Mouse (Mus musculus) limb, embryonic 15.5 days (tissue): ENCODE data around the gene Plcl2. TPM values are rescaled to one million over a fixed set of nuclear protein-coding genes. Genes with fewer than 3 reads are reported as not detected.
"Not testable (repeated sequence)": the region's sequence is repeated elsewhere in the genome, so short reads cannot be mapped to it uniquely, and the experiment has no call there.

Experiments used
- ATAC-seq: fragments of 200-750 bp; cut with Nextera tagmentation; 2 replicates; pipeline ENCODE4 v1.8.0; 2017; ENCODE audit warnings: low read depth, moderate TSS enrichment; ENCODE audit not compliant: insufficient number of reproducible peaks, low FRiP score, low TSS enrichment
- H3K27ac ChIP-seq: fragments of 300-500 bp; sonication (generic); 2 replicates; pipeline ENCODE4 v1.5.1; 2015; ENCODE audit warnings: moderate library complexity, mild to moderate bottlenecking, inconsistent platforms
- H3K27me3 ChIP-seq: fragments of 300-500 bp; sonication (generic); 2 replicates; pipeline ENCODE4 v1.6.1; 2015; ENCODE audit warnings: inconsistent platforms
- H3K36me3 ChIP-seq: fragments of 300-500 bp; sonication (generic); 2 replicates; pipeline ENCODE4 v1.6.1; 2015; ENCODE audit warnings: inconsistent platforms
- H3K4me1 ChIP-seq: fragments of 300-500 bp; sonication (generic); 2 replicates; pipeline ENCODE4 v1.6.1; 2015; ENCODE audit warnings: inconsistent platforms
- H3K4me2 ChIP-seq: fragments of 300-500 bp; sonication (generic); 2 replicates; pipeline ENCODE4 v1.6.1; 2015; ENCODE audit warnings: mild to moderate bottlenecking, inconsistent platforms
- H3K4me3 ChIP-seq: fragments of 300-500 bp; sonication (generic); 2 replicates; pipeline ENCODE4 v1.5.1; 2015; ENCODE audit warnings: mild to moderate bottlenecking, inconsistent platforms
- H3K9ac ChIP-seq: fragments of 300-500 bp; sonication (generic); 2 replicates; pipeline ENCODE4 v1.6.1; 2015; ENCODE audit warnings: inconsistent platforms
- H3K9me3 ChIP-seq: fragments of 300-500 bp; sonication (generic); 2 replicates; pipeline ENCODE4 v1.6.1; 2016; ENCODE audit warnings: inconsistent platforms
- WGBS: fragments of 180-500 bp; shearing (Covaris S2); methylation state at CpG from one replicate; pipeline ENCODE4 v1.1.7; 2015; 5-methylcytosine and 5-hydroxymethylcytosine counted together
- polyA plus RNA-seq: library from polyadenylated mRNA; unstranded; fragments of >200 nt; fragmentation: Nextera tagmentation; extraction: Ambion mirVana; gene quantifications from 2 replicates; pipeline ENCODE4 v1.2.1, GENCODE M21; 2015

The Plcl2 gene
- polyA plus RNA-seq, 1 experiment from 2014 or later, result 3.1 TPM

DNA sequence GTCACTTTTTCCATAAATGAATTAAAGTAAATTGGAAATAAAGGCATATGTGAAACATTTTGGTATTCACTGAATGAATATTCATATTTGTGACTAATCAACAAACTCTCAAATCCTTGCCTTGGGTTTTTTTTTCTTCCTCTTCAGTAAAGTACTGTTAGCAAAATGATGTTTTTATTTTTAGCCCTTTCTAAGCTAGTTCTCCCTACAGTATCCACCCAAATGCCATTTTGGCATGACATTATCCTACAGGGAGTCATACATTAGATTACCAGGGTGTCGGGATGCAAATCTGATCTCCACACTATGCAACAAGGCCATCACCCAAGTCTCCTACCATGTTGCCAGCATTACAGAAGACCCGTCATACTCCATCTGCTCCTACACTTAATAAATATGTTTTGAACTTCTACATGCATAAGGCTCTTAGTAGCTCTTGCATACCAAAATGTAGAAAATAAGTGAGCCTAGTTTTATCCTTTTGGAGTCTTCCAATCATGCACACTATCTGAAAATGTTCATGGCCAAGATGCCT is 131.9 kb downstream of the Plcl2 start:
- H3K27me3 ChIP-seq, result no peaks in the 10 kb centered on the region
- no peak overlapping the region for H3K27ac ChIP-seq
- no peak overlapping the region for H3K4me3 ChIP-seq
- 94% methylated on average over 2 of the region's 2 CpGs for WGBS
- no peak for ATAC-seq
- no peak overlapping the region for H3K9ac ChIP-seq
- peaks cover 8% of the 10 kb centered on the region for H3K4me1 ChIP-seq
- H3K4me2 ChIP-seq, result no peak overlapping the region
- no peaks in the 10 kb centered on the region for H3K9me3 ChIP-seq
- H3K36me3 ChIP-seq, result no peaks in the 10 kb centered on the region

DNA sequence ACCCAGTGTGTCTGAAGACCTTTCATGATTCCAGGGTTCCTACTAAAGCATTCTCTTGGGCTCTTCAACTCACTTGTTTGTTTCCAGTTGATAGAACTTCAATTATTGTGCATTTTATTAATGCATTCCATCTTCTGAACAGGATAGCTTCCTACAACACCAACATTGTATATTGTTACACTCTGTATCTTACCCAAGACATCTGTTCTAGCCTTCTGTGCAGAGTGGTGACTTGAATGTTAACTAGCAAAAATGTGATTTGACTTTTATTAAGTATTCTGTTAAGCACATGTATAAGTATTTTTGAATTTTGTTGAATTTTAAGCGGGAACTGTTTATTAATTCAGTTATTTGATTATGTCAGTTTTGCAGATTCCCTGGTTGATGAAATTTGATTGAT is 132.7 kb downstream of the Plcl2 start:
- Histone ChIP-seq H3K4me3 (no peak overlapping the region), H3K4me1 (peaks cover 8% of the 10 kb centered on the region), H3K4me2 (no peak overlapping the region), H3K27me3 (no peaks in the 10 kb centered on the region), H3K27ac (no peak overlapping the region), H3K36me3 (no peaks in the 10 kb centered on the region), H3K9ac (no peak overlapping the region), H3K9me3 (no peaks in the 10 kb centered on the region)
- ATAC-seq, result no peak
- 93% methylated on average over 1 of the region's 1 CpGs for WGBS

DNA sequence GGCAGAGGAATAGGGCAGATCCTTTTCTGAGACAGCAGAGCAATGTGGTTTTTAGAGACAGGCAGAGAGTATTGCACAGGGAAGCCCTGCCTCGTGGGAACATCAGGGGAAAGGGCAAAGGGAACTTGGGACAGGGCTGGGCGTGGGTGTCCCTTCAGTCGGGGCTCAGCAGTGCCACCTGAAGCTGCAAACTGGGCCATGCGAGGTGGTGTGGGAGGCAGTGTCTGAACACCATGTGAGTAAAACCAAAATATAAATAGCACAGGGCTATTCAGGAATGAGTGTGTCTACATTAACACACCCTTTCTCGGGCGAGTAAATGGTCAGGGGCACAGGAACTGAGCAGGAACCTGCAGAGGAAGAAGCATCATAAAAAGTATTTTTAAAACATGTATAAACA is 134.2 kb downstream of the Plcl2 start:
- Histone ChIP-seq H3K36me3 (no peaks in the 10 kb centered on the region), H3K9me3 (no peaks in the 10 kb centered on the region), H3K4me2 (no peak overlapping the region), H3K9ac (no peak overlapping the region), H3K4me1 (peaks cover 8% of the 10 kb centered on the region), H3K4me3 (no peak overlapping the region), H3K27me3 (no peaks in the 10 kb centered on the region), H3K27ac (no peak overlapping the region)
- 43% methylated on average over 6 of the region's 6 CpGs for WGBS
- no peak for ATAC-seq

DNA sequence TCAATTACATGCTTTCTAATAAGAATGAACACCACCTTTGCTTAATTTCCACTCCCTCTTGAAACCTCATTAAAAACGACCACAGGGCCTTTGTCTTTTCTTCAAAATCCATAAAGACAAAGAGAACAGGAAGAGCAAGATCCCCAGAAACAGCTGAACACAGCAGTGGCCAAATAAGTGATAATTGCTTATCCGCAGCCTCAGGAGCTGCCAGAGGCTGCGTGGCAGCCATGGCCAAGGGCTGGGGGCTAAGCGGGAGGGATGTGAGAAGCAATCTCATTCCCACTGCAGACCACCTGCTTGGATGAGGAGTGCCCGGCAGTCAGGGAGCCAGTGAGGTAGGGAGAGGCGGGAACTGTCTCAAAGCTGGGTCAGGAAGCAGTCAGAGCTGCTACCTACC is 134.8 kb downstream of the Plcl2 start:
- Histone ChIP-seq H3K27me3 (no peaks in the 10 kb centered on the region), H3K36me3 (no peaks in the 10 kb centered on the region), H3K4me3 (no peak overlapping the region), H3K27ac (no peak overlapping the region), H3K4me2 (no peak overlapping the region), H3K4me1 (peaks cover 8% of the 10 kb centered on the region), H3K9ac (no peak overlapping the region), H3K9me3 (no peaks in the 10 kb centered on the region)
- no peak for ATAC-seq
- WGBS, result 16% methylated on average over 6 of the region's 6 CpGs

DNA sequence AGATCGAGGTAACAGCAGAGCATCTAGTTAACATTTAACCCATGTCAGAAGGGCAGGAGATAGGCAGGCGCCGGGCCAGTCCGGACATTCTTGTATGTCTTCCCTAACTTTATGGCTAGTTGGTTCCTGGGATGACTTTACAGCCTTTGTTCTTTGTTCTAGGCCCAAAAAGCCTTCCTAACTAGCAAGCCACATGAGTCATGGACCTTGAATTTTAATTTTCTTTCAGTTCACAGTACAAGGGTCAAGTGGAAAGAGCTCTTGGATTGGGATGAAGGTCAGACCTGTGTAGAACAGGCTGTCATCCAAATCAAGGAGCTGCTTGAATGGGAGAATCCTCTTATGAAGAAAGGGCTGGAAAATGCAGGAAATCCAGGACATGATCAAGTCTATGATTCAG is 138.9 kb downstream of the Plcl2 start:
- not testable (repeated sequence) for H3K27ac ChIP-seq, H3K9ac ChIP-seq, ATAC-seq, H3K4me1 ChIP-seq, H3K4me3 ChIP-seq, H3K27me3 ChIP-seq, H3K36me3 ChIP-seq, H3K9me3 ChIP-seq, H3K4me2 ChIP-seq
- 94% methylated on average over 4 of the region's 4 CpGs for WGBS

DNA sequence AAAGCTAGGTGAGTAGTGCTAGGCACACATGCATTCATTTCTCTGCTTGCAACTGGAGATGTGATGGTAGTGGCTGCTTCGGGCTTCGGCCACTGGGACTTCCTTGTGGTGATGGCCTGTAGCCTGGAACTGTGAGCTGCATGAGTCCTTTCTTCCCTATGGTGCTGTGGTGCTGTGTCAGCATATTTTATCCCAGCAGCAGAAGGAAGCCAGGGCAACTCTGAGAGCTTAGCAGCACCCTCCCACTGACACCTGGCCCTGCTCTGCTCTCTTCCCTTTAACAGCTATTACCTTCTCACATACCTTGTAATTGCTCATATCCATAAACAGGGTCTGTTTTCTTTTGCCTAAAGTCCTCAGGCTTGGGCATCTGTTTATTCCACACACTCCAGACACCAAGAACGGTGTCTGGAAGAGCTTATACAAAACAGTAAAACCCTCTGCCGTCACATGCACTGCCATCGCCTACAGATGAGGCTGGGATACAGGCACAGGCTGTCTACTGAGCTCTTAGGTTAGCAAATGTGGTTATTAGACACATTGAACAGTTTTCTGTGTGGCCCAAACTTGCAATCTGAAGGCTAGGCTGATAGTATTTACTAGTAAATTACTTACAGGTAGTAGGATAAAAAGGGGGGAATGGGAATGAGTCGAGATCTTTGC is 139.7 kb downstream of the Plcl2 start:
- Histone ChIP-seq H3K9ac (no peak overlapping the region), H3K4me1 (peaks cover 4% of the 10 kb centered on the region), H3K4me2 (no peak overlapping the region), H3K9me3 (no peaks in the 10 kb centered on the region), H3K4me3 (no peak overlapping the region), H3K27ac (no peak overlapping the region), H3K36me3 (no peaks in the 10 kb centered on the region), H3K27me3 (no peaks in the 10 kb centered on the region)
- ATAC-seq, result no peak
- WGBS, result 64% methylated on average over 6 of the region's 6 CpGs

DNA sequence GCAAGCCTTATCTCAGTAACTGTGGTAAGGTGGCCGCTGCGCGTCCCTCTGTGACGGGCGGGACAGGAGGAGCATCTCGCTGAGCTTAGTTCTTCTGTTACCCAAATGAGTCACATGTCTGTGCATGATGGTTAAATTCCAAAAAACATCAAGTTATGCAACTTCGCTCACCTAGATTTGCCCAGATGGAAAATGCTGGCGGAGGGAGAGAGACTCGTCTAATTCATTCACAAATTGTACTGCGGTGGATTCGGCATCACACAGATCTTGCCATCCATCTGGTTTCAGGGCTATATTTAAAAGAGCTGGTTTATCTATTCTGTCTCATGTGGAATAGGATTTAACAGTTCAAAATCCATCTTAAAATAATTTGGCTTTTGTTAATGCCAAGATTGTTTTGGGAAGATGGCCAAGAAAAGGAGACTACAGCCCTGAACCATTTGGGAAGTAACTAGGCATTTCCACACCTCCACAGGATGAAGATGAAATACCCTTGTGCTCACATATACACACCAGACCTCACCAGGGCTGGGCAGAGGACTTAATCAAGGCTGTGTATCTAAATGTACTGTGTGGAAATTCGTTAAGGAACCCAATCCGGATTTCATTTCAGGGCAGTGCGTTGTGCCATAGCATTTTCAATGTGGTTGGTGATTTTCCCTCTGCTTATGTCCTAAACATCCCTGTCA is 141.5 kb downstream of the Plcl2 start:
- Histone ChIP-seq H3K27ac (no peak overlapping the region), H3K36me3 (no peaks in the 10 kb centered on the region), H3K4me2 (no peak overlapping the region), H3K9ac (no peak overlapping the region), H3K27me3 (no peaks in the 10 kb centered on the region), H3K4me3 (no peak overlapping the region), H3K9me3 (no peaks in the 10 kb centered on the region), H3K4me1 (no peaks in the 10 kb centered on the region)
- no peak for ATAC-seq
- 91% methylated on average over 14 of the region's 14 CpGs for WGBS

DNA sequence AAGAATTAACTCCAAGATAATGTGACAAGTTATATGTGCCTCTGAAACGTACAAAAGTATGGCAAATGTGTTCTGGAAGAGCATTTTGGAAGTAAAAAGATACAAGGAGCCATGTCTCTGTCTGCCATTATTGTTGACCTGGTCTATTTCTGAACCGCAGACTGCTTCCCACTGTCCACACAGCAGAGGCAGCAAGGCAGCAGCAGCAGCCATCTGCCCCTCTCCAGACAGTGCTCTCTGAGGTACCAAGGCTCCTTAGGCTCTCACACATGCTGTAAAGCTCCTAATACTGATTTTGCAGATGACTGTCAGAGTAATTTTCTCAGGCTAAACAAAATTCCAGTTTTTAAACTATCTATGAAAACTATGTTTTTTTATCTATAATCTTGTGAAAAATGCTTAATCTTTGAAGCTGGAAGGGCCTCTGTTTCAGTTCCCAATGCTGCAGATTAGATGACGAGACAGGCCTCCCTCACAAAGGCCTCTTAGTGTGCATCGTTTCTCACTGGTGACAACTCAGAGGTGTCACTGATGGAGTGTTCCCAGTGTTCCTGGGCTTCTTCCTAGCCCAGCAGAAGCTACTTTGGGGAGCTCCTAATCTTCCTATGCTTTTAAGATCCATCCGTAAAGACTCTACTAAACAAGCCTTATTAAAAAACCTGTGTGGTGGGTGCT is 145.7 kb downstream of the Plcl2 start:
- Histone ChIP-seq H3K4me1 (no peaks in the 10 kb centered on the region), H3K36me3 (no peaks in the 10 kb centered on the region), H3K4me2 (no peak overlapping the region), H3K9ac (no peak overlapping the region), H3K4me3 (no peak overlapping the region), H3K27me3 (no peaks in the 10 kb centered on the region), H3K27ac (no peak overlapping the region), H3K9me3 (no peaks in the 10 kb centered on the region)
- 69% methylated on average over 5 of the region's 5 CpGs for WGBS
- no peak for ATAC-seq

DNA sequence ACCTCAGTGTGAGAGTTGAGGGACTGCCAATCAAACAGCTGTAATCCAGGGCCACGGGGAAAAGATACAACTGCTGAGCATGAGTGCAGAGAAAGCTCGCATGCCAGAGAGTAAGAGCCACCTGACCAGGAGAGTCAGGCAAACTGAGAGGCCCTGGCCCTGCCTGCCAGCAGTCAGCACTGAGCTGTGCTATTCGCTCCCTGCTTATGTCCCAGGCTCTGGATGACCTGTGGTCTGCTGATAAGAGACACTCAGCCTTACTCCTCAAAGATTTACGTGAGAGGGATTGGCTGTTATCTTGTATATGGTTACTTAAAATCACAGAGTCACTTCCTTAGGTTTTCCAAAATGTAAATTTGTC is 146.2 kb downstream of the Plcl2 start:
- Histone ChIP-seq H3K27me3 (no peaks in the 10 kb centered on the region), H3K4me1 (no peaks in the 10 kb centered on the region), H3K27ac (no peak overlapping the region), H3K9ac (no peak overlapping the region), H3K36me3 (no peaks in the 10 kb centered on the region), H3K4me2 (no peak overlapping the region), H3K4me3 (no peak overlapping the region), H3K9me3 (no peaks in the 10 kb centered on the region)
- ATAC-seq, result no peak
- WGBS, result 51% methylated on average over 4 of the region's 4 CpGs

DNA sequence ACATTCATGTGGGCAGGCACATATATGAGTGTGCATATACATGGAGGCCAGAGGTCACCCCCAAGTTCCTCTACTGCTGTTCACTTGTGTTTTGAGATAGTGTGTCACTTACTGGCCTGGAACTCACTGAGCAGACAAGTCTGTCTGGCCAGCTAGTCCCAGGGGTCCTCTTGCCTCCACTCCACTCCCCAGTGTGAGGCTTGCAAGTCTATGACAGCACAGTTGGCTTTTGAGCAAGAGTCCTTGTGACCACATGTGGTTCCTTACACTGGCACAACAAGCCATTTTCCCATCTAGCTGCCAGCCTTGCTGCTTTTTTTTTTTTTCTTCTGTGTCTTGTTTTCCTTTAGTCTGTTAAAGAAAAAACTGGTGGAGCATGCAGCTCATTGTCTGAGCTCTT is 148.1 kb downstream of the Plcl2 start:
- Histone ChIP-seq H3K27ac (no peak overlapping the region), H3K9ac (no peak overlapping the region), H3K36me3 (no peaks in the 10 kb centered on the region), H3K4me3 (no peak overlapping the region), H3K4me1 (no peaks in the 10 kb centered on the region), H3K9me3 (no peaks in the 10 kb centered on the region), H3K27me3 (no peaks in the 10 kb centered on the region), H3K4me2 (no peak overlapping the region)
- no peak for ATAC-seq

DNA sequence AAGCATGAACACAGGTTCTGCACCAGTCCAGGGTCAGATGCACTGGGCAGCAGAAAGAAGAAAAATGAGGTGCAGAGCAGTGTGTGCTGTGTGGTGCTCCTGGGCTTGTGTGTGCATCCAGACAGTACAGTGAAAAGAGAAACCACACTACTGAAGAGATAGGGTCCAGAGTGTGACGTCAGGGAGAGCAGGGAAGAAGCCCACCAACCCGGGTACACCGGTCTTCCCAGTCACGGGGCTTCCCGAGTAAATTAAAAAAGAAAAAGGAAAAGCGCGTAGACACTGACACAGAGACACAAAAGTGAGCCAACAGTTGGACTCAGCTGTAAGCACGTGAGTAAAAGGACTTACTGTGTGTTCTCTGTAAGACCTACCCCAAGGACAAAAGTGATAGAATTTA is 149.7 kb downstream of the Plcl2 start:
- Histone ChIP-seq H3K4me1 (no peaks in the 10 kb centered on the region), H3K4me2 (no peak overlapping the region), H3K36me3 (no peaks in the 10 kb centered on the region), H3K9ac (no peak overlapping the region), H3K9me3 (no peaks in the 10 kb centered on the region), H3K4me3 (no peak overlapping the region), H3K27ac (no peak overlapping the region), H3K27me3 (no peaks in the 10 kb centered on the region)
- WGBS, result 92% methylated on average over 8 of the region's 8 CpGs
- no peak for ATAC-seq

DNA sequence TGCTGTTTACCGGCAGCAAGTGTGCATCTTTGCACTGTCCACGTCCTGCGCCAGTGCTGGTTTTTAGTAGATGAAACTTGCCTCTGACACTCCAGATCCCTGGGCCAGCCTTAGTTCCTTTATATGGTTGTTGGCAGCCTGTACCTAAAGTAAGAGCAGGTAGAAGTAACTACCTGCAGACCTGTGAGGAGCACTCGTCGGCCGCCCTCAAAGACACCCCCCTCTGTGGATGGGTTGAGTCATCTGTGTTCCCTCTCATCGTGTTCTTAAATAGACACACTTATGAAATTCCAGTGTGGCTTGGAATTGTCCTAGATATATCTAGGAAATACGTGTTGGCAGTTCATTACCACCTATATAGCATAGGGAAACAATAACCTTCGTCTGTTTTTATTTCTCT is 158.4 kb downstream of the Plcl2 start:
- no peak overlapping the region for H3K27ac ChIP-seq
- H3K4me1 ChIP-seq, result no peaks in the 10 kb centered on the region
- 85% methylated on average over 9 of the region's 9 CpGs for WGBS
- no peak overlapping the region for H3K9ac ChIP-seq
- H3K4me3 ChIP-seq, result no peak overlapping the region
- no peaks in the 10 kb centered on the region for H3K27me3 ChIP-seq
- no peaks in the 10 kb centered on the region for H3K9me3 ChIP-seq
- H3K36me3 ChIP-seq, result no peaks in the 10 kb centered on the region
- no peak for ATAC-seq
- no peak overlapping the region for H3K4me2 ChIP-seq
